Mouse (Mus musculus): ENCODE data around the gene Lmod3.

GRCm38 (mm10) chr6:97288047-97288855, 35.7 kb upstream of the Lmod3 start:
- TF ChIP-seq CTCF (IDR thresholded peaks at IDR 0.05; ENCODE audit: low read depth) = no peak
- no peak for TF ChIP-seq EP300 (IDR thresholded peaks at IDR 0.05; ENCODE audit: low read depth)

All from liver, embryonic 14.5 days (tissue).